Mouse (Mus musculus): ENCODE data around the gene Prpf3.

DNA sequence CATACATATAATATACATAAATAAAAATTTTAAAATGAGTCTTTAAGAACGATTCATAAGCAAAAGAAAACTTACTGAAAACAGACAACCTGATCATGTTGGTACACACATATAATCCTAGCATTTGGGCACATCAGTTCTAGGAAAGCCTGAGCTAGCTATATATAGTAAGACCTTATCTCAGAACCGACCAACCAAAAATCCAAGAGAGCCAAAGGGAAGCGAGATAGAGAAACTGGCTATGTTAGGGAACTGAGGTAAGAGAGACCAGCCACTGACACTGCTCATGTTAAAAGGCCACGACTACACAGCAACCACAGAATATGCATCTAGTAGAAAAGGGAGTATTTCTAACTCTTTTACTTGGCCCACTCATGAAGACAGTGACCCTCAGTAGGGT, 5.1 kb downstream of the Prpf3 start:
- TF ChIP-seq CTCF (IDR thresholded peaks at IDR 0.05; ENCODE audit: borderline replicate concordance, extremely low read depth, insufficient read depth, insufficient read length) = no peak
- no peak for TF ChIP-seq POLR2A (IDR thresholded peaks at IDR 0.05; ENCODE audit: borderline replicate concordance, extremely low read depth, insufficient read depth, insufficient read length, poor library complexity, severe bottlenecking)

Data from brain, embryonic 14.5 days (tissue).